Mouse (Mus musculus): ENCODE measurements around the gene Olfr495.

The Olfr495 gene

GRCm38 (mm10) chr7:108392867-108393266 lies at the start of gene Olfr495:
Gene Olfr495 (plus strand): TSS chr7:108393167.
- no peak for DNase-seq (ENCODE audit: low read depth)

- DNase-seq (ENCODE audit: low read depth) = no peak
Observed at GRCm38 (mm10) chr7:108346879-108347278, 46.1 kb upstream of the Olfr495 start, which contains the start of gene Olfr493. Gene Olfr493 (minus strand): TSS chr7:108346979.

- DNase-seq (ENCODE audit: low read depth) = no peak
Observed at GRCm38 (mm10) chr7:108365035-108365434, 27.9 kb upstream of the Olfr495 start, which contains the start of gene Olfr494. Gene Olfr494 (plus strand): TSS chr7:108365335.

- DNase-seq (ENCODE audit: low read depth) = no peak
Observed at GRCm38 (mm10) chr7:108420121-108420520, 27.2 kb downstream of the Olfr495 start, which contains the start of gene Olfr497. Gene Olfr497 (plus strand): TSS chr7:108420421.
